Comparison of ENCODE assay signal across 9 mouse cellular contexts in the genomic region with DNA sequence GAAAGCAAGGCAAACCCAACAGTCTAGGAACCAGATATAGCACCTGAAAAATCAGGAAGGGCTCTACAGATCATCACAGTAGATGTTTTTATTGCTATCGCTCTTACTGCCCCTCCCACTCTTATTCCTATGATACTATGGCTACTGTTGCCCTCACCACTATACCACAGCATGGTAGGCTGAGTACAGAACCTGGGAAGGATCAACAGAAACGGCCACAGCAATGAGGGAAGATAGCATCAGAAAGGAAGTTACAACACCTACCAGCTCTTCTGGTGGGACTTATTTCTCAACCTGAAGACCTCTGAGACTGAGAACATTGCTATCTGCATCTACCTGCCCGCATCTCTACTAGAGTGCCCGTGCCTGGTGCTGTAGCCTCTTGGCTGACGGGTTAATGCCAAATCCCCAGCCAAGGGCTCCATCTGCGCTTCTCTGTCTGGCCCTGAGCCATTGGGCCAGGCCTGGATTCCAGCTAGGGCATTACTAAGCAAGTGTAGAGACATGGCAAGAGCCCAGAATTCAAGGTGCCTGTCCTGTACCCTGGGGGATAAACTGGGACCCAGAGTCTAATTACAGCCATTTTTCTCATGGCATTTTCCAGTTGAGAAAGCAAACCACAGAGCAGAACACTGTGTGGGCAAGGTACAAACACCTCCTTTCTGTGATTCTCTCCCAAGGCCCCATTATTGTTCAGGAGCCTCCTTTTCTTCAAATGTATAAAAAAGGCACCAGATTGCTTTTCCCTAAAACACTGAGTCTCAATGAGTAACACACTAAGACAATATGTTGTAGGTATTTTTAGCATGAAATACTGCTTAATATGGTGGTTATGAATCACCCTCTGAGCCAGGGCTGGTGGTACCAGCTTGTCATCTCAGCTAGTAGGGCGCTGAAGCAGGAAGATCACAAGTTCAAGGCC. TPM values are rescaled to one million over a fixed set of nuclear protein-coding genes. Genes with fewer than 3 reads are reported as not detected.
DNase-seq lines count a peak whose midpoint lies in the region; ATAC-seq and TF ChIP-seq lines count a peak whose summit lies in the region.
"Had no signal": no experiment of that assay in that cellular context is flagged by ENCODE, and none has a peak within 500 bp of the region (broad histone marks: within the 10 kb centered on the region; RNA-seq: fewer than 3 reads in every experiment).

No protein-coding gene starts in this region.

- H3K36me3 ChIP-seq in hindbrain, embryonic 10.5 days: no peaks in the 10 kb centered on the region

- TF ChIP-seq CTCF in gastrocnemius, adult 2 months (IDR thresholded peaks at IDR 0.05): no peak
- no peak for TF ChIP-seq CTCF in brain, embryonic 14.5 days (IDR thresholded peaks at IDR 0.05; ENCODE audit: borderline replicate concordance, extremely low read depth, insufficient read depth, insufficient read length)

- no peaks in the 10 kb centered on the region for H3K4me1 ChIP-seq in hindbrain, embryonic 10.5 days (replicated peaks)

- 90% methylated on average over 7 of the region's 7 CpGs for WGBS in hindbrain, embryonic 10.5 days

- H3K27me3 ChIP-seq in hindbrain, embryonic 10.5 days (ENCODE audit: insufficient read depth, poor library complexity, severe bottlenecking): no peaks in the 10 kb centered on the region

- no peak overlapping the region for H3K4me3 ChIP-seq in gastrocnemius, adult 2 months
- H3K4me3 ChIP-seq in hindbrain, embryonic 10.5 days: no peak overlapping the region

- no peak for TF ChIP-seq POLR2A in brain, embryonic 14.5 days (IDR thresholded peaks at IDR 0.05; ENCODE audit: borderline replicate concordance, extremely low read depth, insufficient read depth, insufficient read length, poor library complexity, severe bottlenecking)

- peak; percentile 57 for DNase-seq in gastrocnemius, adult 2 months
- DNase-seq in gastrocnemius, postnatal 10 days: no peak
- DNase-seq in brain, embryonic 14.5 days (ENCODE audit: low read depth): peak; percentile 65
- DNase-seq in layer of hippocampus, postnatal 36 days: peak; percentile 33 to 47
- DNase-seq in embryo, embryonic 9.5 days (ENCODE audit: extremely low spot score): no peak
- no peak for DNase-seq in hindbrain, embryonic 10.5 days (ENCODE audit: low spot score)
- no peak for DNase-seq in testis, postnatal 14 days (ENCODE audit: low spot score)
- DNase-seq: lung, postnatal 36 days had no signal

- 0 out of 2 replicates have a peak overlapping the region, but pooled peaks have one; percentile 29 for H3K27ac ChIP-seq in gastrocnemius, adult 2 months
- no peak overlapping the region for H3K27ac ChIP-seq in hindbrain, embryonic 10.5 days

- peak; percentile 78 for ATAC-seq in granulocyte monocyte progenitor cell, adult 5-6 weeks (replicated peaks; ENCODE audit: poor library complexity, severe bottlenecking)

- intact Hi-C loops in gastrocnemius, adult 2 months (cut with DNase I): no loop called here

- no peaks in the 10 kb centered on the region for H3K9me3 ChIP-seq in hindbrain, embryonic 10.5 days

RNA-seq across cellular contexts. Expression of gene Herc1, which starts 28.0 kb away (rescaled TPM):
- 10 to 100 TPM; 33.7 to 38.4 TPM for total RNA-seq in gastrocnemius, adult 2 months (2021)
- total RNA-seq in gastrocnemius, postnatal 10 days (2021): 10 to 100 TPM; 34.9 to 43.1 TPM
- 54.5 and 66.5 TPM in 2 replicates for polyA plus RNA-seq in brain, embryonic 14.5 days (2012; rRNA removed)
- total RNA-seq in granulocyte monocyte progenitor cell, adult 5-6 weeks (2014; fragmentation: Nextera tagmentation): 37.7 and 48.6 TPM in 2 replicates
- 51.1 and 58.0 TPM in 2 replicates for total RNA-seq in granulocyte monocyte progenitor cell, adult 5-6 weeks (2017)
- 100 to 1,000 TPM; 106 to 113 TPM for total RNA-seq in layer of hippocampus, postnatal 36 days (2021)
- 28.9 and 30.5 TPM in 2 replicates for polyA plus RNA-seq in hindbrain, embryonic 10.5 days (2016; fragmentation: Nextera tagmentation; extraction: Ambion mirVana)

Comparison
In these comparisons a context has a peak if more than half of its experiments do, and no peak if none do; other contexts are left out.
1. DNase-seq: peak in gastrocnemius, adult 2 months (single experiment), brain, embryonic 14.5 days (single experiment) and layer of hippocampus, postnatal 36 days (2 of 2); none in gastrocnemius, postnatal 10 days (single experiment), embryo, embryonic 9.5 days (single experiment), hindbrain, embryonic 10.5 days (single experiment) and testis, postnatal 14 days (single experiment).